Mouse (Mus musculus) stomach, embryonic 16.5 days (tissue): ENCODE results near the gene Ppp1r16b. TPM values are rescaled to one million over a fixed set of nuclear protein-coding genes. Genes with fewer than 3 reads are reported as not detected.

Experiments
- ATAC-seq: fragments of 200-750 bp; cut with Nextera tagmentation; 2 replicates; pipeline ENCODE4 v1.8.0; 2017; ENCODE audit warnings: moderate number of reproducible peaks, moderate TSS enrichment; ENCODE audit not compliant: insufficient read depth, low FRiP score
- H3K27ac ChIP-seq: fragments of 300-500 bp; sonication (generic); 2 replicates; pipeline ENCODE4 v1.5.1; 2014; ENCODE audit warnings: low read length
- H3K27me3 ChIP-seq: fragments of 300-500 bp; sonication (generic); 2 replicates; pipeline ENCODE4 v1.6.1; 2014; ENCODE audit warnings: low read length, control low read depth, mixed read lengths; ENCODE audit not compliant: control insufficient read depth, insufficient read depth
- H3K36me3 ChIP-seq: fragments of 300-500 bp; sonication (generic); 2 replicates; pipeline ENCODE4 v1.6.1; 2014; ENCODE audit warnings: low read length; ENCODE audit not compliant: control insufficient read depth, insufficient read depth
- H3K4me1 ChIP-seq: fragments of 300-500 bp; sonication (generic); 2 replicates; pipeline ENCODE4 v1.6.1; 2014; ENCODE audit warnings: low read length, control low read depth, mixed read lengths; ENCODE audit not compliant: control insufficient read depth, insufficient read depth
- H3K4me2 ChIP-seq: fragments of 300-500 bp; sonication (generic); 2 replicates; pipeline ENCODE4 v1.6.1; 2014; ENCODE audit warnings: low read depth, low read length, mixed read lengths
- H3K4me3 ChIP-seq: fragments of 300-500 bp; sonication (generic); replicated peaks from 2 replicates; pipeline ENCODE4 v1.5.1; 2014; ENCODE audit warnings: mild to moderate bottlenecking, low read length
- H3K9ac ChIP-seq: fragments of 300-500 bp; sonication (generic); 2 replicates; pipeline ENCODE4 v1.6.1; 2014; ENCODE audit warnings: low read length
- H3K9me3 ChIP-seq: fragments of 300-500 bp; sonication (generic); replicated peaks from 2 replicates; pipeline ENCODE4 v1.6.1; 2016; ENCODE audit warnings: low read length, control low read depth; ENCODE audit not compliant: control insufficient read depth
- WGBS: fragments of 180-500 bp; shearing (Covaris S2); extraction: QIAGEN DNeasy Blood & Tissue Kit; methylation state at CpG from one replicate; pipeline ENCODE4 v1.1.7; 2014; 5-methylcytosine and 5-hydroxymethylcytosine counted together
- polyA plus RNA-seq: library from polyadenylated mRNA; unstranded; fragments of >200 nt; fragmentation: Nextera tagmentation; extraction: Ambion mirVana; gene quantifications from 2 replicates; pipeline ENCODE4 v1.2.1, GENCODE M21; 2015

Gene Ppp1r16b
- polyA plus RNA-seq, 1 experiment from 2014 or later, result 4.1 TPM

GRCm38 (mm10) chr2:158745049-158745482 is 79.9 kb downstream of the Ppp1r16b start:
- H3K4me1 ChIP-seq, result no peaks in the 10 kb centered on the region
- no peak overlapping the region for H3K4me3 ChIP-seq
- H3K9ac ChIP-seq, result no peak overlapping the region
- no peak overlapping the region for H3K4me2 ChIP-seq
- no peaks in the 10 kb centered on the region for H3K9me3 ChIP-seq
- no peak overlapping the region for H3K27ac ChIP-seq
- peak; percentile 26; the same call in 1 of the 2 replicates for ATAC-seq
- WGBS, result 16% methylated on average over 2 of the region's 2 CpGs
- no peaks in the 10 kb centered on the region for H3K27me3 ChIP-seq
- no peaks in the 10 kb centered on the region for H3K36me3 ChIP-seq

- Histone ChIP-seq H3K4me3 (no peak overlapping the region), H3K9ac (no peak overlapping the region), H3K4me1 (no peaks in the 10 kb centered on the region), H3K4me2 (no peak overlapping the region), H3K36me3 (no peaks in the 10 kb centered on the region), H3K27me3 (no peaks in the 10 kb centered on the region), H3K9me3 (no peaks in the 10 kb centered on the region), H3K27ac (no peak overlapping the region)
- 59% methylated on average over 11 of the region's 11 CpGs for WGBS
- ATAC-seq, result no peak
Measured at GRCm38 (mm10) chr2:158746164-158746563, 81.0 kb downstream of the Ppp1r16b start.

GRCm38 (mm10) chr2:158749366-158749765 is 84.2 kb downstream of the Ppp1r16b start:
- Histone ChIP-seq H3K36me3 (no peaks in the 10 kb centered on the region), H3K27me3 (no peaks in the 10 kb centered on the region), H3K4me2 (no peak overlapping the region), H3K9me3 (no peaks in the 10 kb centered on the region), H3K27ac (no peak overlapping the region), H3K4me1 (no peaks in the 10 kb centered on the region), H3K4me3 (no peak overlapping the region), H3K9ac (no peak overlapping the region)
- ATAC-seq, result no peak
- WGBS, result 85% methylated on average over 9 of the region's 9 CpGs

- WGBS, result 65% methylated on average over 2 of the region's 2 CpGs
- H3K36me3 ChIP-seq, result no peaks in the 10 kb centered on the region
- no peak overlapping the region for H3K27ac ChIP-seq
- no peaks in the 10 kb centered on the region; the same call in 1 of the 2 replicates for H3K4me1 ChIP-seq
- H3K27me3 ChIP-seq, result no peaks in the 10 kb centered on the region
- no peak overlapping the region for H3K4me2 ChIP-seq
- H3K9ac ChIP-seq, result no peak overlapping the region
- H3K9me3 ChIP-seq, result no peaks in the 10 kb centered on the region
- H3K4me3 ChIP-seq, result no peak overlapping the region
- ATAC-seq, result no peak
Measured at GRCm38 (mm10) chr2:158760231-158760630, 95.0 kb downstream of the Ppp1r16b start.

GRCm38 (mm10) chr2:158762339-158762738 is 97.1 kb downstream of the Ppp1r16b start:
- no peak for ATAC-seq
- H3K4me1 ChIP-seq, result no peaks in the 10 kb centered on the region; the same call in 1 of the 2 replicates
- 76% methylated on average over 5 of the region's 5 CpGs for WGBS
- H3K9ac ChIP-seq, result no peak overlapping the region
- H3K27me3 ChIP-seq, result no peaks in the 10 kb centered on the region
- no peak overlapping the region for H3K4me2 ChIP-seq
- H3K36me3 ChIP-seq, result no peaks in the 10 kb centered on the region
- no peak overlapping the region for H3K27ac ChIP-seq
- no peaks in the 10 kb centered on the region for H3K9me3 ChIP-seq
- H3K4me3 ChIP-seq, result no peak overlapping the region

GRCm38 (mm10) chr2:158767742-158768339 is 102.6 kb downstream of the Ppp1r16b start, which contains the start of gene Fam83d:
Gene Fam83d (plus strand): TSS chr2:158768093.
- under 1% methylated on average over 48 of the region's 48 CpGs for WGBS
- Histone ChIP-seq H3K4me3 (peak within 1 kb of the TSS; percentile 76), H3K9me3 (no peaks in the 10 kb centered on the region), H3K4me2 (peak within 1 kb of the TSS; percentile 84), H3K27me3 (no peaks in the 10 kb centered on the region), H3K36me3 (no peaks in the 10 kb centered on the region), H3K27ac (peak within 1 kb of the TSS; percentile 72), H3K4me1 (peaks cover 32% of the 10 kb centered on the region), H3K9ac (peak within 1 kb of the TSS; percentile 83)
- ATAC-seq, result peak; percentile 98

- peak overlapping the region; percentile 83 for H3K9ac ChIP-seq
- H3K9me3 ChIP-seq, result no peaks in the 10 kb centered on the region
- under 1% methylated on average over 37 of the region's 37 CpGs for WGBS
- H3K27me3 ChIP-seq, result no peaks in the 10 kb centered on the region
- H3K4me2 ChIP-seq, result peak overlapping the region; percentile 84
- ATAC-seq, result no peak; the same call in 1 of the 2 replicates
- peak overlapping the region; percentile 76 for H3K4me3 ChIP-seq
- H3K27ac ChIP-seq, result peak overlapping the region; percentile 72
- peaks cover 32% of the 10 kb centered on the region for H3K4me1 ChIP-seq
- no peaks in the 10 kb centered on the region for H3K36me3 ChIP-seq
Measured at GRCm38 (mm10) chr2:158768350-158768749, 103.2 kb downstream of the Ppp1r16b start.

- Histone ChIP-seq H3K4me3 (peak overlapping the region; percentile 76), H3K4me1 (peaks cover 32% of the 10 kb centered on the region), H3K4me2 (peak overlapping the region; percentile 84), H3K27ac (peak overlapping the region; percentile 72; the same call in 1 of the 2 replicates), H3K27me3 (no peaks in the 10 kb centered on the region), H3K9ac (peak overlapping the region; percentile 83), H3K36me3 (no peaks in the 10 kb centered on the region), H3K9me3 (no peaks in the 10 kb centered on the region)
- ATAC-seq, result peak; percentile 59
- WGBS, result 4% methylated on average over 5 of the region's 5 CpGs
Measured at GRCm38 (mm10) chr2:158768771-158769170, 103.6 kb downstream of the Ppp1r16b start.

- Histone ChIP-seq H3K9ac (peak overlapping the region; percentile 83), H3K4me2 (peak overlapping the region; percentile 84), H3K27ac (peak overlapping the region; percentile 28; the same call in 1 of the 2 replicates), H3K9me3 (no peaks in the 10 kb centered on the region), H3K27me3 (no peaks in the 10 kb centered on the region), H3K4me3 (peak overlapping the region; percentile 76), H3K4me1 (peaks cover 38% of the 10 kb centered on the region), H3K36me3 (no peaks in the 10 kb centered on the region)
- ATAC-seq, result no peak
- 19% methylated on average over 13 of the region's 13 CpGs for WGBS
Measured at GRCm38 (mm10) chr2:158770126-158770757, 105.0 kb downstream of the Ppp1r16b start.
